ENCODE assay signal across 11 mouse cellular contexts in genomic region chr6:53005544-53005943, GRCm38 (mm10).
"Had no signal": no experiment of that assay in that cellular context is flagged by ENCODE, and none has a peak within 500 bp of the region (broad histone marks: within the 10 kb centered on the region; RNA-seq: fewer than 3 reads in every experiment).

No protein-coding gene starts in this region.

- H3K36me3 ChIP-seq: hindbrain, embryonic 15.5 days; midbrain, embryonic 12.5 days had no signal

- ATAC-seq: intestine, embryonic 16.5 days; midbrain, embryonic 16.5 days had no signal

- H3K27ac ChIP-seq: hindbrain, embryonic 15.5 days; layer of hippocampus, adult 2 months; liver, embryonic 14.5 days; midbrain, embryonic 12.5 days had no signal

- DNase-seq: kidney, adult 9 months; lung, postnatal 14 days; right cerebral cortex, postnatal 25 days; thymus, adult 18-20 months; thymus, postnatal 14 days had no signal

- H3K9me3 ChIP-seq: hindbrain, embryonic 15.5 days; midbrain, embryonic 12.5 days had no signal

- H3K9ac ChIP-seq: hindbrain, embryonic 15.5 days; liver, embryonic 14.5 days; midbrain, embryonic 12.5 days had no signal

- H3K27me3 ChIP-seq: hindbrain, embryonic 15.5 days; midbrain, embryonic 12.5 days had no signal

- H3K4me3 ChIP-seq: hindbrain, embryonic 15.5 days; layer of hippocampus, adult 2 months; midbrain, embryonic 12.5 days had no signal

- H3K4me1 ChIP-seq: hindbrain, embryonic 15.5 days; midbrain, embryonic 12.5 days had no signal

- H3K4me2 ChIP-seq: hindbrain, embryonic 15.5 days; midbrain, embryonic 12.5 days had no signal
